Mouse (Mus musculus) right cerebral cortex, postnatal 36 days (tissue): Measurements from ENCODE around the gene Prdm15.

Source experiments
- DNase-seq, 2 experiments: peaks; one replicate each; pipeline ENCODE4 v3.0.0; 2022; ENCODE audit warnings: low spot score in 2 of 2, mixed read lengths in 1 of 2

Gene Prdm15

GRCm38 (mm10) chr16:97819532-97819931 lies 32.1 kb downstream of the Prdm15 start:
- DNase-seq, result no peak

GRCm38 (mm10) chr16:97817414-97817813 lies 34.2 kb downstream of the Prdm15 start:
- no peak for DNase-seq

- DNase-seq, result no peak
Observed at GRCm38 (mm10) chr16:97815269-97815668, 36.4 kb downstream of the Prdm15 start.

- DNase-seq, result no peak
Observed at GRCm38 (mm10) chr16:97814060-97814459, 37.6 kb downstream of the Prdm15 start.

GRCm38 (mm10) chr16:97808881-97809280 lies 42.8 kb downstream of the Prdm15 start:
- DNase-seq, result peak; percentile 8 to 57

GRCm38 (mm10) chr16:97805646-97806045 lies 46.0 kb downstream of the Prdm15 start:
- peak in 1 of 2 experiments; percentile 16 for DNase-seq

GRCm38 (mm10) chr16:97804680-97805547 lies 46.7 kb downstream of the Prdm15 start:
- DNase-seq, result peak; percentile 73 to 74

GRCm38 (mm10) chr16:97797950-97798869 lies 53.4 kb downstream of the Prdm15 start:
- no peak for DNase-seq

- DNase-seq, result no peak
Observed at GRCm38 (mm10) chr16:97797212-97797611, 54.4 kb downstream of the Prdm15 start.

- no peak for DNase-seq
Observed at GRCm38 (mm10) chr16:97794256-97794655, 57.4 kb downstream of the Prdm15 start.

- no peak for DNase-seq
Observed at GRCm38 (mm10) chr16:97783057-97783456, 68.6 kb downstream of the Prdm15 start.

GRCm38 (mm10) chr16:97778353-97779025 lies 73.2 kb downstream of the Prdm15 start:
- DNase-seq, result peak; percentile 53 to 63

GRCm38 (mm10) chr16:97766501-97766900 lies 85.1 kb downstream of the Prdm15 start:
- no peak for DNase-seq

GRCm38 (mm10) chr16:97764626-97765025 lies 87.0 kb downstream of the Prdm15 start:
- no peak for DNase-seq

- DNase-seq, result no peak
Observed at GRCm38 (mm10) chr16:97763990-97764340, 87.7 kb downstream of the Prdm15 start.

- no peak for DNase-seq
Observed at GRCm38 (mm10) chr16:97763061-97763989, 88.3 kb downstream of the Prdm15 start, which contains the start of gene Ripk4. Ripk4 (minus strand) TSS chr16:97763787.

GRCm38 (mm10) chr16:97761782-97762181 lies 89.9 kb downstream of the Prdm15 start:
- no peak for DNase-seq

GRCm38 (mm10) chr16:97759681-97760080 lies 92.0 kb downstream of the Prdm15 start:
- no peak for DNase-seq

- no peak for DNase-seq
Observed at GRCm38 (mm10) chr16:97758288-97758687, 93.4 kb downstream of the Prdm15 start.

- DNase-seq, result no peak
Observed at GRCm38 (mm10) chr16:97756460-97756859, 95.2 kb downstream of the Prdm15 start.
